Mouse (Mus musculus) lung, adult 2 months (tissue): Measurements from ENCODE around the gene Usp17la.
"Not testable (repeated sequence)": the region's sequence is repeated elsewhere in the genome, so short reads cannot be mapped to it uniquely, and the experiment has no call there.

ENCODE experiments used
- CTCF ChIP-seq: fragments of 200-500 bp; IDR thresholded peaks from 2 replicates; pipeline ENCODE4 v1.5.1; 2011; ENCODE audit warnings: mild to moderate bottlenecking, low read length, control low read depth; ENCODE audit not compliant: insufficient read depth
- POLR2A ChIP-seq: fragments of 200-500 bp; IDR thresholded peaks from 2 replicates; pipeline ENCODE4 v1.6.1; 2011; ENCODE audit warnings: low read depth, mild to moderate bottlenecking, control low read depth, low read length, borderline replicate concordance; ENCODE audit errors: extremely low read depth

- not testable (repeated sequence) for TF ChIP-seq CTCF, POLR2A
Measured at GRCm38 (mm10) chr7:104851546-104851945, 5.3 kb upstream of the Usp17la start.
